Mouse (Mus musculus): Measurements from ENCODE around the gene Mc1r.

The Mc1r gene
- long read RNA-seq, experiment 1 = 0 reads
- long read RNA-seq, experiment 2 = 0 reads

GRCm38 (mm10) chr8:123406786-123407185 is at the start of gene Mc1r:
Gene Mc1r (plus strand): TSS chr8:123407107.
- intact Hi-C loops (cut with DNase I) = no loop called here

GRCm38 (mm10) chr8:123361082-123361739 is 45.7 kb upstream of the Mc1r start:
- intact Hi-C loops (cut with DNase I) = loop anchor here (5.0 kb wide), 1 partner anchor 39 kb away; no protein-coding TSS in a partner anchor

GRCm38 (mm10) chr8:123373403-123374238 is 33.3 kb upstream of the Mc1r start, which contains the start of gene Tcf25:
Gene Tcf25 (plus strand): TSS chr8:123373753.
- intact Hi-C loops (cut with DNase I) = no loop called here

- intact Hi-C loops (cut with DNase I) = no loop called here
Observed at GRCm38 (mm10) chr8:123374239-123374578, 32.7 kb upstream of the Mc1r start.

GRCm38 (mm10) chr8:123375701-123376100 is 31.2 kb upstream of the Mc1r start:
- intact Hi-C loops (cut with DNase I) = no loop called here

GRCm38 (mm10) chr8:123376106-123376505 is 30.8 kb upstream of the Mc1r start:
- intact Hi-C loops (cut with DNase I) = no loop called here

GRCm38 (mm10) chr8:123381711-123382110 is 25.2 kb upstream of the Mc1r start:
- intact Hi-C loops (cut with DNase I) = loop anchor here (5.0 kb wide), 1 partner anchor 41 kb away; the partner anchor contains the start of gene Def8

- intact Hi-C loops (cut with DNase I) = loop anchor here (5.0 kb wide), 1 partner anchor 40 kb away; the partner anchor contains the start of gene Def8
Observed at GRCm38 (mm10) chr8:123382516-123382915, 24.4 kb upstream of the Mc1r start.

- intact Hi-C loops (cut with DNase I) = loop anchor here (5.0 kb wide), 1 partner anchor 37 kb away; the partner anchor contains the start of gene Def8
Observed at GRCm38 (mm10) chr8:123384883-123385540, 21.9 kb upstream of the Mc1r start.

- intact Hi-C loops (cut with DNase I) = no loop called here
Observed at GRCm38 (mm10) chr8:123387041-123387440, 19.9 kb upstream of the Mc1r start.

GRCm38 (mm10) chr8:123387801-123388200 is 19.1 kb upstream of the Mc1r start:
- intact Hi-C loops (cut with DNase I) = no loop called here

- intact Hi-C loops (cut with DNase I) = no loop called here
Observed at GRCm38 (mm10) chr8:123389026-123389425, 17.9 kb upstream of the Mc1r start.

GRCm38 (mm10) chr8:123398308-123398707 is 8.6 kb upstream of the Mc1r start:
- intact Hi-C loops (cut with DNase I) = no loop called here

GRCm38 (mm10) chr8:123401936-123402335 is 5.0 kb upstream of the Mc1r start:
- intact Hi-C loops (cut with DNase I) = no loop called here

- intact Hi-C loops (cut with DNase I) = no loop called here
Observed at GRCm38 (mm10) chr8:123402730-123403326, 4.1 kb upstream of the Mc1r start.

GRCm38 (mm10) chr8:123404521-123404920 is 2.4 kb upstream of the Mc1r start:
- intact Hi-C loops (cut with DNase I) = no loop called here

GRCm38 (mm10) chr8:123407612-123408011 is 705 bp downstream of the Mc1r start:
- intact Hi-C loops (cut with DNase I) = no loop called here

- intact Hi-C loops (cut with DNase I) = no loop called here
Observed at GRCm38 (mm10) chr8:123408586-123409544, 2.0 kb downstream of the Mc1r start.

GRCm38 (mm10) chr8:123410049-123410587 is 3.2 kb downstream of the Mc1r start:
- intact Hi-C loops (cut with DNase I) = no loop called here

- intact Hi-C loops (cut with DNase I) = no loop called here
Observed at GRCm38 (mm10) chr8:123410788-123411187, 3.9 kb downstream of the Mc1r start.

All from adrenal gland (tissue).